Mouse (Mus musculus): Measurements from ENCODE around the gene Map3k11.
A peak's percentile ranks its signal among the peaks of the same experiment; 100 is the strongest.

Map3k11 gene

DNA sequence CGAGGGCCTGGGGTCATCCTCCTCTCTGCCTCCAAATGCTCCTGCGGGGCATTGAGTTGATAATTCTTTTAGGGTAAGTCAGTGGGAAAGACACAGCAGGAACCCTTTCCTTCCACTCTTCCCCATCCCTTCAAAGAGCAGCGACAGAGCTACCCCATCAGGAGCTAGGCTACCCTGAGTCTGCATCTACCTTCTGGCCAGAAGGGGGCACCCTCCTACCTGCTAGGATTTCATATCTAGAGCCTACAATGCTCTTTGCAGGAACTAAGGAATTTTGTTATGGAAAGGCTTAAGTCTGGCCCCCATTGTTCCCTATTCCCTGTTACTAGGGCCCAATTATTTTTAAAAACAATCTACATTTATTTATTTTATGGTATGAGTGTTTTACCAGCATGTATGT, 22.7 kb downstream of the Map3k11 start:
- DNase-seq, result peak; percentile 68

DNA sequence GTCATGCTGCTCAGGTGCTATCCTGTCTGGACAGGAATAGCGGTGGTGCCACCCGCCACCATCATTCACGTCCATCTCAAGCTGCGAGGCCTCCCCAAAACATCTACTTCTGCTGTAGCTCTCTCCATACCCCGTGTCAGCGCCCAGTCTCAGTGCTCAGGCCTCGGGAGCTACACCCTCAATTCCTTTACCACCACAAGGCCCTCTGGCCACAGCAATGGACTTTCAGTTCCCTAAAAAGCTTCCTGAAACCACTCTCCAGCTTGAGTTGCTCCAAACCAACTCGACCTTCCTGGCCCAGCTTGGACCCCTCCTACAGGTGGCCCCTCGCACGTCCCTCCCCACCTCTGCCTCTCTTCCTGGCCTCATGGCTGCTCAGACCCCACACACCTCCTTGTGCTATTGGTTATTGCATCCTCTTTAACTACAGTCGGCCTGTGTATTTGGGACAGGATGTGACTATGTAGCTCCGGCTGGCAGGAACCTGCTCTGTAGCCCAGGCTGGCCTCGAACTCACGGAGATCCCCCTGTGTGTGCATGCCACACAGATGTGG, 23.4 kb downstream of the Map3k11 start:
- no peak for DNase-seq

DNA sequence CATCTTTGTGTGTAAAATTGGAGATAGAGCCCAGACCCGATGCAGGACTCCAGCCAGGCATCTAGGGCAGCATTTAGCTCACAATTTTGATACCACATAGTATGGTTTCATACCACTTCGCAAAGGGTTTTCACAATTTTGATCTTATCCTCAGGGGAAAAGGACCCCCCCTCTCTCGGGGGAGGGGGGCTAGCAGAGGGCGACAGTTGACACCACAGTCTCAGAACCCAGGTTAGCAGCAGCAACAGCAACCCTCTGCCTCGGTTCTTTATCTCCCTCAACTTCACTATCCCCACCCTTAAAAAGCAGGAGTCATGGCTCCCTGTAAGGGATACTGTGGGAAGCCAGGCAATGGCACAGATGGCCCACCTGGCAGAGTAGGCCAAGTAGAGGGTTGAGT, 24.7 kb downstream of the Map3k11 start:
- no peak for DNase-seq

DNA sequence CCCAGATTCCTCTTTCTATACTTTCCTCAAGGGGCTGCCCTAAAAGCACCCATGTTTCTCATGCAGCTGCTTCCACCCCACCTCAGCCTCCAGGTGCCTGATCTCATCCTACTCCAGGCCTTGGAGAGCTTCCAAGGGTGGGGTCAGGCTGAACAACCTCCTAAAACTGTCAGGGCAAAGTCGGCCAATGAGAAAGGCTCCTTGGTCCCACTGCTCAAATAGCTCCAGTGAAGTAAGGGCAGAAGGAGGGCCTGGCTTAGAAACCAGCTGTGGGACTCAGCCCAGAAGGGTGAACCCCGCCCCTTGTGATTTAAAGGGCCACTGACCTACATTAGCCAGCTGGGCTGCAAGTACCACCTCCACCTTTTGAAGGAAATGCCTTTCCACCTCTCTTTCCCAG, 25.2 kb downstream of the Map3k11 start:
- DNase-seq, result no peak

- peak; percentile 53 for DNase-seq
Measured at GRCm38 (mm10) chr19:5715793-5716688, 27.5 kb downstream of the Map3k11 start.

- DNase-seq, result no peak
Measured at GRCm38 (mm10) chr19:5716955-5717354, 28.4 kb downstream of the Map3k11 start.

DNA sequence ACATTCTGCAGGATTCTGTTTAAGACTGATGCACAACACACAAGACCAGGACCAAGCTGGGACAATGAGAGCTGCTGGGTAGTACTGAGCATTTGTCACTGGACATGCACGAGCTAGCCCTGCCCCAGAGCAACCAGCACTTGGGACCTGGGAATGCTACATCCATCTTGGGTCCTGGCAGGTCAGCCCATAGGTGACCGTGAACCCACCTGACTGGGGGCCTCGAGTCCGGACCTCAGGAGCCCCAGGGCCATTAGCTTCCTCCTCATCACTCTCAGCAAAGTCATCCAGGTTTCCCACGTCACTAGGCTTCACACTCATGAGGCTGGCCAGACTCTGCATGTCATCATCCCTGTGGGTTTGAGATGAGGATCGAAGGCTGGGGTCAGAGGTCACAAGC, 32.7 kb downstream of the Map3k11 start:
- no peak for DNase-seq

- DNase-seq, result no peak
Measured at GRCm38 (mm10) chr19:5722848-5723425, 34.4 kb downstream of the Map3k11 start.

DNA sequence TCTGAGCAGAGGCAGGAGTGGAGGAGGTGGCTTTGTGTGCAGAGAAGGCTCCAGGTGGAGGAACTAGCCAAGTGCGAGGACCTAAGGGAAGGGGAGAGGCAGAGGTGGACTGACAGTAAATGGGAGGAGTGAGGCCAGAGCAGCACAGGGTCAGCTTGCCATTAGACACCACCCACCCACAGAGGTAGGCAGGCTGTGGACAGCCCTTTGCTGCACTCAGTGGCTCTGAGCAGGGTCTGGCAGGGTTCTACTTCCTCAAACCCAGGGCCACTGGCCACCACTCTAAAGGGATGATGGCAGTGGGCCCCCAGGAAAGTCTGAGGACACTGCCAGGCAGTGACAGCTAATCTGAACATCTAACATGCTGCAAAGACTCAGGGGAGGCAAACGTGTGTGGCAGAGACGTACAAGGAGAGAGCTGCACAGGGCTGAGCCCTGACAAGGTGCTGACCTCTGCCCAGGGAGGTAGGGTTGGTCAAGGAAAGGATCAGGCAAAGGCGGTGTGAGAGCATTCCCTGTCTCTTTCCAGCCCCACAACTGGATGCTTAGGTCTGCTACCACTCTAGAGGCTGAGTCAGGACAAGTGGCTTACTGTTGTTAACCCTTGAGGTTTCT, 35.5 kb downstream of the Map3k11 start:
- no peak for DNase-seq

- no peak for DNase-seq
Measured at GRCm38 (mm10) chr19:5724549-5724941, 36.0 kb downstream of the Map3k11 start.

DNA sequence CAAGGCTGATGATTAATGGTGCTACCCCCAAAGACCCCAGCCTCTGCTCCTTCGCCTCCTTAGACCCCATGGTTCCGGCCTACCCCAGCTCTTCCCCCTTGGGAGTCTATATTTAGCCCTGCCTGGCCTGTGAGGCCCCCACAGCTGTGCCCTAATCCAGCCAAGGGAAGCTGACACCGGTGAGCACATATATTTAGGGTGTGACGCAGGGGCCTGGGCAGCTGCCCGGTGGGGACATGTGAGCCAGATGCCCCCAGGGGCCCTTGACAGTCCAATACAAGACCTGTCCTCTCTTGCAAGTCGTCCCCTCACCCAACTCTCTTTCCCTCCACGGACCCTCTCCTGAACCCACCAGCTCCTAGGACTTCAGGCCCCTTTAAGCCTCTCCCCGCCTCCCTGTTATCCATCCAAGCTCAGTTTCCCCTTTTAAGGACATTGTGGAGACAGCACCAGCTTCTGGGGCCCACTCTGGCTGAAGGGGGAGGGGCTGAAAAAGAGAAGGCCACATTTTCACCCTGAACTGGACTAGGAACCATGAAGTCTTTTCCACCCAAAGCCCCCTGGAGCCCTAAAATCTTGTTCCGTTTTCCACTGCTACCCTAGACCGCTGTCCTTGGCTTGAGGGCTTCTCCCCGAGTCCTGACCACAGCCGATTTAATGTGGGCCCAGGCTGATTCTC, 36.6 kb downstream of the Map3k11 start:
- no peak for DNase-seq

DNA sequence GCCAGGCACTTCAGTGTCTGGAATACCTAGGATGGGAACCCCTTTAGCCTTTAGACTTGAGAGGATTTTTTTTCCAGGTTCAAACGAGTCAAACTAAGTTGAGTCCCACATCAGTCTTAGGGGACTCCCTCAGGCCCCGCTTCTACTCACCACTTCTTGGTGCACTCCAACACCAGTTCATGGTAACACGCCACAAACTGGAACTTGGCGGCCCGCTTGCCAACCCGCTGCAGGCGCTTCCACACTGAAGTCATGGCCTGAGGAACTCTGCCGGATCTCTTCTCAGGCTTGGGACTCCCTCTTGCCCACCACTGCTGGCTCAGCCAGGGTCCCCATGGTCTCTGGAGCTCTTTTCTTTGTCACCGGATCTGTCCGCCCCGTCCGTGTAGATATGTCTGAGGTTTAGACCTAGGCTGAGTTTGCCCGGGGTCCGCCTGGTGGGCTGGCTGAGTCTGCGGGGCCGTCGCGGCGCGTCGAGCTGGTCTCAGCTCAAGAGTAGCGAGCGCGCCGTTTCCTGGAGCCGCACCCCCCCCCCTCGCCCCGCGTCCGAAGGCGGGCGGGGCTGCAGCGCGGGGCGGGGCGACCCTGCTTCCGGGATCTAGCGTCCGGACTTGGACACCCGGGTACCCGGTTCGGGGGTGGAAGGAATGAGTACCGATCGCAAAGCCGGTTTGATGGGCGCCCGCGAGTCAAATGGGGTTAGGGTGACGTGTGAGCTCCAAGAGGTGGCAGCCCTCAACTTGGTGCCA, 37.4 kb downstream of the Map3k11 start, which contains the start of gene Ehbp1l1:
Gene Ehbp1l1 (minus strand): TSS at position 551 of the 749 bp plus-strand sequence.
- no peak for DNase-seq

GRCm38 (mm10) chr19:5726961-5727578, 38.5 kb downstream of the Map3k11 start:
- no peak for DNase-seq

DNA sequence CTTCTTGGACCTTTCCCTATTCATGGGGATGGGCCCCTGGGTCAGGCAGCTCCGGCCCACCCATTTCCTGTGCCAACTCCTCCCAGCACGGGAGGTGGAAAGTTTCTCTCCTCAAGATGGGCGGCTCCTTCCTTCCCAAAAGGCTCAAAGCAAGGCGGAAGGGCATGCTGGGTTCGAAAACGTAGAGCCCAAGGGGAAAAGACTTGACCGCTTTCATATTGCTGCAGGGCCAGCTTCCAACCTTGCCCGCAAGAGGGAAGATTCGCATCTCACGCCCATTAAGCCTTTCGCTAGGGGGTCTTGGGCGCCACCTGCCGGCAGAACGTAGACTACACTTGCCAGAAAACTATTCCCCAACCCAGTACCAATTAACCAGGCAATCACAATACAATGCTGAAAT, 39.2 kb downstream of the Map3k11 start:
- peak; percentile 76 for DNase-seq

DNA sequence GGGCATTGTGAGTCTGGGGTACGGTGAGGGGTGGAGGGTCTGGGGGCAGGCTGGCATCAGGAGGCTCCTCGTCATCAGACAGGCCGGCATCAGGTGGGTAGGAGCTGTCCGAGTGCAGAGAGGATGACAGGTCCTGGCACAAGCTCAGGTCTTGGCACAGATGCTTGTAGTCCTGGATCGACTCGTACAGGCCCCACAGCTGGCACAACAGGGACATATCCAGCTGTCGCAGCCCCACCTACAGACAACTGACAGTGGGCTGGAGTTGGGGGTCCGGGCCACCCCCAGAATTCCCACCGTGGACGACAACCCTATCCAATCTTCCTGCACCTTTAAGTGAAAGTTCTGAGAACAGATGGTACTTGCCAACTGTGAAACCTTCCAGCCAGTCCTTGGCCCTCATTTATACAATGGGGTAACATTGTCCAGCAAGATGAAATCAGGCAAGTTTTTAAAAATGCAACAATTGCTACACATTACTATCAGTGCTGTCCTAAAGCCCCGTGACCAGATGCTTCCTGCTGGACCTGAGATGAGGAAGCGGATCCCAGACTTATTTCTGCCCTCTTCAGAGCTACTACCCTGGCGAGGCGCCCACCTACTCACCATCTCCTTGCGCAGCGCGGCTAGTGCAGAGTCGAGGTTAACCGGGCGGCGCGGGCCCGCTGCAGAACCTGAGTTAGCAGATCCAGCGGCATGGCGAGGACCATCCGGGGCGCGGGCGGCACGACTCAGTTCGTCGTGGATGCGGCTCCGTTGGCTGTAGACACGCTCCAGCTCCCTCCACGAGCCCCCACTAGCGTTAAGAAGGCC, 40.3 kb downstream of the Map3k11 start:
- peak; percentile 73 for DNase-seq

GRCm38 (mm10) chr19:5729444-5729815, 40.9 kb downstream of the Map3k11 start, which contains the start of gene Fam89b:
Fam89b (minus strand) TSS chr19:5729653.
- peak; percentile 82 for DNase-seq

DNA sequence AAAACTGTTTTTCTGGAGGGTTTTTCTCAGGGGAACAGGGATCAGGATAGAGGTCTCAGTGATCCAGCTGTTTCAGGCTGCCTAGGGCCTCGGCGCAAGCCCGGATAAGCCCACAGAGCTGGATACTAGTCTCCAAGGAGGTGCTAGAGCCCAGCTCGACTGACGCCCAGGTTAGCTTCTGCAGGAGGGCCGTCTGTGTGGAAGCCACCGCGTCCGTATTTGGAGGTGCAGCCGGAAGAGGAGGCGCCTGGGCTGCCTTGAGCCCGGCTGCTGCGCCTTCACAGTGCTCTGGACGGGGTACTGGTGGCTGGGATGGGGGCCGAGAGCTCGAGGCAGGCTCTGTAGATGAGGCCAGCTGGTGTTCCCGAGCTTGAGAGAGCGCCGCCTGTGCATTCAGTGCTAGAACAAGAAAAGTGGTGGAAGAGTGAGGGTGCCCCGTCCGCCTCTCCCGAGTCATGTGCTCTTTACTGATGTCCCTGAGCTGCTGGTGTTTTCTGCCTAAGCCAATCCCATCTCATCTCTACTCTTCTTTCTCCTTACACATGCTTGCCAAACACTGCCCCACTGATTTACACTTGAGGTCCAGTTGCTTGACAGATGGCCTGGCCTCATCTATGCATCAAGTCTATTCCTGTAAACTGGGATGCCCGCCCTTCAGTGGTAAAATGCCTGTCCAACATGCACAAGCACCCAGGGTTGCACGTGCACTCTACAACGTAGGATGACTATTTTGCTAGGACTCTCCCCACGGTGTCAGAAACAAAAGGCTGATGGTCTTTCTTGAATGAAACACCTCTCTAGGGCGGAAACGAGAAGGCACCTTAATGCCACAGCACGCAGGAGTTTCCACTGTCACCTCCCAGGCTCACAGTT, 42.0 kb downstream of the Map3k11 start:
- DNase-seq, result peak; percentile 57

DNA sequence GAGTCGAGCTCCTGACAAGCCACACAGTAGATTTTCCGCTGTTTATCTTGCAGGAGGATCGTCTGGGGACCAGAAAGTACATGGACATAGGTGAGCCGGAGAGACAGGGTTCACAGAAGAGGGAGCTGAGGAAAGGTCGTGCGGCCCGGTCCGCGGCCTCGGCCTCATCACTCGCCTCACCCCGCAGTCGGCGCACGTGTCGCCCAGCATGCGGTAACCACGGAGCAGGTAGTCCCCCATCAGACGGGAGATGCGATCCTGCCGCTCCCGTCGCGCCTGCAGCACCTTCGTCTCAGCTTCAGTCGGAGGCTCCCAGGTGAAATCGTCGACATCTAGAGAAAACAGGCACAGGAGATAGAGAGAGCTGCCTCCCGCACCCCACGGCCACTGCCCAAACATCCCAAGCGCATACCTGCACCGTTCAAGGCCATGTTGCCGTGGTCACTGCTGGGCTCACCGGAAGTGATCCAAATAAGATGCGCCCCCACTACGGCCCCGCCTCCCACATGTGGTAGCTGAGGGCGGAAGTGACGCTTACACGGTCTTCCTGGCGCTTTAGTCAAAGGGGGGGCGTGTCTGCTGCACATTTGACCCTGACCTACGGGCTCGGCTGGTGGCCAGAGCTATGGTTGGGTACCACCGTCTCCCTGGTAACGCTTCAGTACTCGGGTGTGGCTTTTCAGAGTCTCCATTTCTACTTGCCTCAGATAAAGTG, 42.9 kb downstream of the Map3k11 start:
- peak; percentile 92 for DNase-seq

GRCm38 (mm10) chr19:5734325-5734724, 45.8 kb downstream of the Map3k11 start:
- DNase-seq, result no peak
